Mouse (Mus musculus) myocyte (in vitro differentiated cells): ENCODE data around the gene Tnrc6a.

Experiments
- MYOD1 ChIP-seq, 3 experiments: IDR thresholded peaks; one replicate each; pipeline ENCODE4 v1.6.1; 2011; ENCODE audit warnings: control low read depth in 2 of 3, low read depth in 2 of 3, mild to moderate bottlenecking in 2 of 3, moderate library complexity in 1 of 3; ENCODE audit not compliant: insufficient read length in 2 of 3, control insufficient read depth in 1 of 3
- POLR2A ChIP-seq: IDR thresholded peaks from one replicate; pipeline ENCODE4 v1.6.1; 2011; ENCODE audit warnings: low read depth, mild to moderate bottlenecking, control low read depth, moderate library complexity; ENCODE audit not compliant: insufficient read length
- SRF ChIP-seq: IDR thresholded peaks from one replicate; pipeline ENCODE4 v1.6.1; 2011; ENCODE audit warnings: low read depth; ENCODE audit not compliant: control insufficient read depth, insufficient read length

GRCm38 (mm10) chr7:123117209-123117608 is 6.5 kb upstream of the Tnrc6a start:
- TF ChIP-seq POLR2A (no peak), SRF (no peak), MYOD1 (IDR thresholded peaks at IDR 0.05; ENCODE audit: control insufficient read depth in 1 of 3, insufficient read length in 2 of 3, low read depth in 2 of 3) (no peak)
